Mouse (Mus musculus): ENCODE measurements around the gene Nans.

Nans gene

GRCm38 (mm10) chr4:46489028-46489925, at the start of gene Nans:
TSS of gene Nans (plus strand) at chr4:46489248.
- DNase-seq (ENCODE audit: low spot score in 2 of 2), result peak; percentile 93 to 96

DNA sequence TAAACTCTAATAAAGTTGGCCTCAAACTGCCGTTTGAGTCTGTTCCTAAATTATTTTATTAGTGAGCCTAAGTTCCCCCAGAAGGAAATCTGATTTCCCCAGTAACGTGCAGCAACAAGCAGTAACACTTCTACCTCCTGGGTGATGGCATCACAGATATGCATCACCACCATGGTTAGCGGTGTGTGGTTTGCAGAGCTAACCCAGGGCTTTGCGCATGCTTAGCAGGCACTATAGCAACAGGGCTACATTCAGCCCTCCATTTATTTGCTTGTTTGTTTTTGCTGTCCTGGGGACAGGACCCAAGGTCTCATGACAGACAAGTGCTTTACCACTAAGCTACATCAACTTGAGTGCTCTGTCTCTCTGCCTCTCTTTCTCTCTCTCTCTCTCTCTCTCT, 46.5 kb upstream of the Nans start:
- DNase-seq (ENCODE audit: low spot score in 2 of 2), result no peak

DNA sequence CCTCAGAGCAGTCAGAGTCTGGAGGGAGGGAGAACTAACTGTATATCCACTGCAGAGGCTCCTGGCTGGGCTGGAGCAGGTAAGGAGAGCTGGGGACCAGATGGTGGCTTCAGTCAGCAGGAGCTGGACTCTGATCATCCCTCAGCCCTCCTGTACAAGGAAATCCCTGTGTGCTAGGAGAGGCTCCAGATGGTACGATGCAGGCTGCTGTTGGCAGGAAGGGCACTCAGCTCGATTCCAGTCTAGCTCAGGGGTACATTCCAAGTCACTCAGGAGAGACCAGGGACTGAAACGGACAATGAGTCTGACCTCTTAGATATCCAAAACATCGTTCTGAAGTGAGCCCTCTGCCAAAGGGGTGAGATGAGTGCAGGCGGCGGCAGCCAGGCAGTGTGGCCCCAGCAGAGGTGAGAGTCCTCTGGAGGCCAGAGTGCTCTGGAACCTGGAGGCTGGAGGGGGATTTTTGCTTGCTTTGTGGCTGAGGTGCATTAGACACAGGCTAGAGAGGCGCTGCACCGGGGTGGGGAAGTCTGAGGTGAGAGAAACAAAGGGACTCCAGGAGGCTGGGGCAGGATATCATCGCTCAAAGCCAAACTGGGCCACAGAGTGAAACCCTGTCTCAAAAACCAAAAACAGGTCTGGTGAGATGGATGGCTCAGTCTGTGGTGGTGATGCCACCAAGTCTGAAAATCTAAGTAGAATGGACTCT, 43.7 kb upstream of the Nans start:
- no peak for DNase-seq (ENCODE audit: low spot score in 2 of 2)

GRCm38 (mm10) chr4:46447461-46447860, 41.6 kb upstream of the Nans start:
- DNase-seq (ENCODE audit: low spot score in 2 of 2), result no peak

GRCm38 (mm10) chr4:46448886-46449285, 40.2 kb upstream of the Nans start:
- DNase-seq (ENCODE audit: low spot score in 2 of 2), result no peak

DNA sequence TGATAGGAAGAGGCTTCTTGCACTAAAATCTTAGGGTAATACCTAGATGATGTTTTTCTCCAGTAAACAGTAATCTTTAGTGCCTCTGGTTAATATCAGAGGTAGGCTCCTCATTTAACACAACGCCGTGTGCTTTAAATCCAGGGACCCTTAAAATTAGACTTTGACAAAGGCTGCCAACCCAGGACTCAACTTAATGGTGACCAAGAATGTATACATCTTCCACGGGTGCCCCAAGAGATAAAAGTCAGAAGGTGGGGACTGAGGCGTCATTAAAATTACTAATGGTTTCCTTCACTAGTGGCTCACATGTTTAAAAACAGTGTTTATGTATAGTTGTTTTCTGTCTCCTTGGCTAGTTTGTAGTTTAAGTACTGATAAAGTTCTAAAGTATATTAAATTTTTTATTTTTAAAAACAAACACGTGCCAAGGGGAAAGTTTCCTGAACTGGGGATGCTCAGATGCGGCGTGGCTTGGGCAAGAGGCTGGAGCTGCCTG, 39.0 kb upstream of the Nans start:
- no peak for DNase-seq (ENCODE audit: low spot score in 2 of 2)

DNA sequence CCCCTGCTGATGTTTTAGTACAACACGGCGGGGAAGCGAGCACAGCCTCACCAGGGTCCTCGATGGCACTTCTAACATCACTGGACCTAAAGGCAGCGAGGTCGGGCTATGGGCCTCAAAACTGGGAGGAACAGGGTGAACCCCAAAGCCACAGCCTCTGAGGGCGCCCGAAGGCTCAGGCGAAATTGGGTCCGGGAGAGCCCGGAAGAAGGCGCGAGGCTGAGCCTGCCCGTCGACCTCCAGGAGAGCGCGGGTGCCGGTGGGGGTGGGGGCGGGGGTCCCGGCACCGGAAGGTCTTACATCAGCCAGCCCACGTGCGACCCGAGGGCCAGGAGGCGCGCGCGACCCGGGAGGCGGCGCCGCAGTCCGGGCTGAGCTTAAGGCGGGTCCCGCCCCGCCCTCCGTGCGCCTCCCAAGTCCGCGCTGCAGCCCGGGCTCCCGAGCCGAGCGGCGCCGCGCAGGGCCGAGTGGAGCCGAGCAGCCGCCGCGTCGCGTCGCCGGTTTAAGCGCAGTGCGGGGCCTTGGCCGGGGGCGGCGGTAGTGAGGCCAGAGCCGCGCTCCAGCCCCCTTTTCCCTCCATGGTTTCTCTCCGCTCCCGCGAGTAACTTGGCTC, 38.4 kb upstream of the Nans start, which contains the start of gene Anp32b:
Gene Anp32b (plus strand): TSS at position 384 of the 613 bp plus-strand sequence.
- DNase-seq (ENCODE audit: low spot score in 2 of 2), result peak; percentile 91 to 92

GRCm38 (mm10) chr4:46451240-46451757, 37.7 kb upstream of the Nans start:
- peak; percentile 66 to 72 for DNase-seq (ENCODE audit: low spot score in 2 of 2)

GRCm38 (mm10) chr4:46451758-46452480, 37.1 kb upstream of the Nans start:
- DNase-seq (ENCODE audit: low spot score in 2 of 2), result peak; percentile 66 to 71

GRCm38 (mm10) chr4:46452481-46452850, 36.6 kb upstream of the Nans start:
- DNase-seq (ENCODE audit: low spot score in 2 of 2), result peak in 1 of 2 experiments; percentile 48

DNA sequence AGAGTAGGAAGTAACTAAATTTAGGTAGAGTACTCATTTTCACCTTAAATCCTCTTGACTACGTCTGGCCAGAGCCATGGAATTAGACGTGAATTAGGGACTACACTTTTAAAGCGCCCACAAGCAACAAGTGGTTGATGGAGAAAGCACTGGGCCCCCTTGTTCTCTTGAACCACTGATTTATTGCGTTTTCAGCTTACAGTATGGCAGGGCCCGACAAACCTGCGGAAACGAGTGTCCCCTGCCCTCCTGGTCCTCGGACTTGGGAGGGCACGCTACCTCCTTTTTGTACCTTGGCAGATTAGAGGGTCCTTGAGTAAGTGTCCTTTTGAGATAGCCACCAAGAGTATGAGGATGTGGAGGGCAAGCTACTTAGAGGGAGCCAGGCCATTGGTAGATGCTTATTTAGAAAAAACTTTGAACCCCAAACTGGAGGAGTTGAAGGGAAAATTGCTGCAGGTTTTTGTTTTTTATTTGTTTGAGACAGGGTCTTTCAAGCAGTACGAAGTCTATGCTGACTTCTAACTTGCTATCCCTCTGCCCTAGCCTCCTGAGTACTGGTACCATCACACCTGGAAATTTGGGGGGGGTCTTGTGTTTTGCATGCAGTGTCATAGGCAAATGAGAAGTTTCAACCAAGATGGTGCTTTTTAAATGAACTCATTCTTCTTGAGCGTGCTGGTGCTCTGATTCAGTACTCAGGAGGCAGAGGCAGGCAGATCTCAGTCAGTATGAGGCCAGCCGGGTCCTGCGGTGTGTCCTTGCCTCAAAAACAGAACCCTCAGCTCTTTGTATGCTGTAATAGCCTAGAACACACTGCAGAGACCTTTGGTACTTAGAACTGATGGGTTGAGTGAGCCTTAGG, 36.0 kb upstream of the Nans start:
- DNase-seq (ENCODE audit: low spot score in 2 of 2), result no peak

- DNase-seq (ENCODE audit: low spot score in 2 of 2), result no peak
These were observed 34.8 kb upstream of the Nans start for GRCm38 (mm10) chr4:46454097-46454864.

DNA sequence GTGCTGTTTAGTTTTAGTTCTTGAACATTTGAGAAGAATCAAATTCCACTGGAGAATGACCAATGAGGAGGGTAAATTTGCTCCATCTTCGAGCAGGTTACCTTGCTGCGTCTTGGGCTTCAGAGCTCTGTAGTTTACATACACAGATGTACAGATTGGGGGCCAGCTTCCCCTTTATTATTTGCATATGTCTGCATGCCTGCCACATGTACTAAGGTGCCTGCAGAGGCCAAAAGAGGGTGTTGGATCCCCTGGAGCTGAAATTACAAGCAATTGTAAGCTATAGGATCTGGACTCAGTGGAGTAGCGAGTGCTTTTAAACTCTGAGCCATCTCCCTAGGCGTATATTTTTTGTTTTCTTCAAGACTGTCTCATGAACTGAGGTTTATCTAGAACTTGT, 32.3 kb upstream of the Nans start:
- no peak for DNase-seq (ENCODE audit: low spot score in 2 of 2)

DNA sequence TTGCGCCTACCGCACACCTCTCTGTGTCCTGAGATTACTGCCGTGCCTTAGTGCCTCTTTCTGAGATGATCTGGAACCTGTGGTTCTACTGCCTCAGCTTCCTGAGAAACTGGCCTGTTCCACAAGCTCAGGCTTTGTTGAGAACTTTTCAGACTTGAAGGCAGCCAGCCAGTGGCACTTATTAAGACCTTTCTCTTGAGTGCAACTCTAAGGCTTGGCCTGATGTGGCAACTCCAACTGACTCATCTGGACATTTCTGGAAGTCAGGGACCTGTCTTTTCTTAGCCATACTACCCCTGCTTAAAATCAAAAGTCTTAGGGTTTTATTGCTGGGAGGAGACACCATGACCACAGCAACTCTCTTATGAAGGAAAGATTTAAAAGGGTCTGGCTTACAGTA, 31.9 kb upstream of the Nans start:
- no peak for DNase-seq (ENCODE audit: low spot score in 2 of 2)

DNA sequence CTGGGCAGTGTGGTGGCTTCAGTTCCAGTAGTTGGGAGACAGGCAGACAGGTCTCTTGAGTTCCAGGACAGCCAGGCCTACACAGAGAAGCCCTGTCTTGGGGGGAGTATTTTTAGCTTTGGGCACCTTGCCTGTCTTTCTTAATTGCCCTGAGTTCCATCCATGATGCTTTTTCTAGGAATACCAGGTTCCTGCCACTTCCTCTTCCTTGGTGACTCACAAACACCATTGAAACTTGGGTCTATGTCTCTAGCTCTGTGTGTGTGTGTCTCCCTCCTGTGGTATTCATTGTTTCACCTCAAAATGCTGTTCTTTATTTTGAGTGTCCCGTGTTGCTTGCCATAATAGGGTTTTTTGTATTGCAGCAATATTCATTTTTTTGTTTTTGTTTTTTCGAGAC, 30.6 kb upstream of the Nans start:
- DNase-seq (ENCODE audit: low spot score in 2 of 2), result no peak

- no peak for DNase-seq (ENCODE audit: low spot score in 2 of 2)
These were observed 25.8 kb upstream of the Nans start for GRCm38 (mm10) chr4:46463130-46463830.

DNA sequence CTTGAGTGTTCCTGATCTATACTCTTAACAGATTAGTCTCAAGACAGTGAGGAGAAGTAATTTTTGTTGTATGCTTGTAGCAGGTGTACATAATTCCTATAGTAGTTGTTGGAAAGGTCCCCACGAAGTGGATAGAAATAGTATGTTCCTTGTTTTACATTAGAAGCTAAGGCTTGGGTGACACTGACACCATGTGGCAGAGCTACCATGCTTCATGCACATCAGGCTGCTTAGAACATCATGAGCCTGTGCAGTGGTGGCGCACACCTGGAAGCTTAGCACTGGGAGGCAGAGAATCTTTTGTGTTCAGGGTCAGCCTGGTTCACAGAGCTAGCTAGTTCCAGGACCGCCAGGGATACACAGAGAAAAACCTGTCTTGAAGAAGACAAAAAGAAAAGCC, 23.3 kb upstream of the Nans start:
- DNase-seq (ENCODE audit: low spot score in 2 of 2), result no peak

- DNase-seq (ENCODE audit: low spot score in 2 of 2), result no peak
These were observed 13.9 kb upstream of the Nans start for GRCm38 (mm10) chr4:46475101-46475500.

- no peak for DNase-seq (ENCODE audit: low spot score in 2 of 2)
These were observed 10.0 kb upstream of the Nans start for GRCm38 (mm10) chr4:46479081-46479480.

All from urinary bladder, postnatal 4 days (tissue).